Mouse (Mus musculus): ENCODE measurements around the gene Nostrin.

DNA sequence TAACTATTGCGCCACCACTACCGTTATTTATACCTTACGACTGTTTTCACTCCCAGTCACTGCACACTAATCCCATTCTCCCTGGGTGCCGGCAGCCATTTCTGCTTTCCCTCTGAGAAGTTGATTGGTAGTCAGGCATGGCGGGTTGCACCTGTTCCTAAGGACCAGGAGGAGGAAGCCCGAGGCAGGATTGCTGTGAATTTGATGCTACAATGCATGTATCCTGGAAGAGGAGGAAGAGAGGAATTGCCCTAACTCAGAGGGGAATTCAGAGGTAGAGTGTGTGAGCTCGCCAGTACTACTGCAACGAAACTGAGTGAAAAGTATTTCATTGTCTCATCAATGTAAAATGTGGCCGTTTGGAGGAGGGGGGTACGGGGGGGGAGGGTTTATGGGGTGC is 77.1 kb downstream of the Nostrin start:
- TF ChIP-seq CTCF (IDR thresholded peaks at IDR 0.05; ENCODE audit: borderline replicate concordance, insufficient read depth, low read length) (no peak), POLR2A (IDR thresholded peaks at IDR 0.05; ENCODE audit: low read depth, low read length) (no peak)
